Mouse (Mus musculus): ENCODE results near the gene Ces1f.

GRCm38 (mm10) chr8:93252400-93252925 lies 27.1 kb downstream of the Ces1f start:
- TF ChIP-seq FLI1 (IDR thresholded peaks at IDR 0.05; ENCODE audit: low read length): no peak
- TF ChIP-seq GATA1 (IDR thresholded peaks at IDR 0.05; ENCODE audit: borderline replicate concordance, low read length): no peak

Measured in megakaryocyte, embryonic 14.5 days (primary cell).